Comparison of ENCODE assay signal across 13 mouse cellular contexts in the genomic region with DNA sequence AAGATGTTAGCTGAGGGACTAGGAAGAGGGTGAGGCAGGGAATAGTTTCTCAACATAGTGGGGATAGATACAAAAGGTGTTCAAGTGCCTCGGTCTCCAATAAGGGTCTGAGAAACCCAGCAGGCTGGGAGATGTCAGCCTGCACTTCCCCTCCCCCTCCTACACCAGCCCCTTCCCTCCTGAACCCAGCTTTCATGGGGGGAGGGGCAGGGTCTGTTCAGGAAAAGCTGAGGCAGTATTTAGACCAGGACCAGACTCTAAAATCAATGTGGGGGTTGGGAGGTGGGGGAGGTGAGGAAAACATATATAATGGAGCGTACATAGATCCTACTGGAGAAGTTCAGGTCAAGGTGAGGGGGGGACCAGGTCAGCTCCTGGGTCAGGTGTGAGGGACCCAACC. TPM values are rescaled to one million over a fixed set of nuclear protein-coding genes. Genes with fewer than 3 reads are reported as not detected.
DNase-seq lines count a peak whose midpoint lies in the region; ATAC-seq and TF ChIP-seq lines count a peak whose summit lies in the region.
"Had no signal": no experiment of that assay in that cellular context is flagged by ENCODE, and none has a peak within 500 bp of the region (broad histone marks: within the 10 kb centered on the region; RNA-seq: fewer than 3 reads in every experiment).

No protein-coding gene starts in this region.

- no peaks in the 10 kb centered on the region for H3K36me3 ChIP-seq in hindbrain, embryonic 15.5 days
- no peaks in the 10 kb centered on the region for H3K36me3 ChIP-seq in hindbrain, embryonic 16.5 days (ENCODE audit: control insufficient read depth, insufficient read depth, low read length)
- H3K36me3 ChIP-seq in E14TG2a.4 (ENCODE audit: insufficient read depth, low read length) = peaks cover 49% of the 10 kb centered on the region
- H3K36me3 ChIP-seq in limb, embryonic 14.5 days (ENCODE audit: control insufficient read depth, insufficient read depth, low read length) = no peaks in the 10 kb centered on the region
- H3K36me3 ChIP-seq: forebrain, embryonic 15.5 days had no signal

- no peak for TF ChIP-seq CTCF in E14TG2a.4 (conservative IDR thresholded peaks at IDR 0.05; ENCODE audit: low read length)
- TF ChIP-seq CTCF in cortical plate, adult 2 months (IDR thresholded peaks at IDR 0.05; ENCODE audit: extremely low read depth, insufficient read depth, low read length) = no peak

- H3K4me2 ChIP-seq in hindbrain, embryonic 15.5 days = 0 out of 2 replicates have a peak overlapping the region, but pooled peaks have one; percentile 79
- H3K4me2 ChIP-seq in hindbrain, embryonic 16.5 days (ENCODE audit: low read length) = no peak overlapping the region
- peak overlapping the region; percentile 80; the same call in 1 of the 2 replicates for H3K4me2 ChIP-seq in limb, embryonic 14.5 days (replicated peaks; ENCODE audit: low read depth, low read length, severe bottlenecking)

- no peak overlapping the region for H3K9ac ChIP-seq in hindbrain, embryonic 15.5 days
- H3K9ac ChIP-seq in hindbrain, embryonic 16.5 days (ENCODE audit: low read depth, low read length) = no peak overlapping the region
- H3K9ac ChIP-seq in limb, embryonic 14.5 days (ENCODE audit: low read depth, low read length, severe bottlenecking) = no peak overlapping the region
- H3K9ac ChIP-seq: forebrain, embryonic 15.5 days had no signal

- ATAC-seq in hindbrain, embryonic 15.5 days (ENCODE audit: low FRiP score, low read depth) = no peak
- no peak for ATAC-seq in hindbrain, embryonic 16.5 days
- ATAC-seq in limb, embryonic 14.5 days (ENCODE audit: low FRiP score, low read depth) = no peak

- TF ChIP-seq POLR2A in cortical plate, adult 2 months (IDR thresholded peaks at IDR 0.05; ENCODE audit: extremely low read depth, insufficient read depth, low read length) = no peak
- no peak for TF ChIP-seq POLR2A in limb, embryonic 14.5 days (IDR thresholded peaks at IDR 0.05; ENCODE audit: borderline replicate concordance, extremely low read depth, insufficient read depth, insufficient read length)

- H3K4me1 ChIP-seq in hindbrain, embryonic 15.5 days (replicated peaks) = peaks cover 10% of the 10 kb centered on the region
- no peaks in the 10 kb centered on the region; the same call in 1 of the 2 replicates for H3K4me1 ChIP-seq in hindbrain, embryonic 16.5 days (ENCODE audit: control insufficient read depth, insufficient read depth, low read depth, low read length)
- peaks cover 94% of the 10 kb centered on the region for H3K4me1 ChIP-seq in E14TG2a.4 (replicated peaks; ENCODE audit: low read depth, low read length)
- H3K4me1 ChIP-seq in cortical plate, adult 2 months (ENCODE audit: control insufficient read depth, insufficient read depth, low read length) = no peaks in the 10 kb centered on the region
- peaks cover 17% of the 10 kb centered on the region for H3K4me1 ChIP-seq in limb, embryonic 14.5 days (ENCODE audit: control insufficient read depth, insufficient read depth, low read length)

- 55% methylated on average over 2 of the region's 2 CpGs for WGBS in hindbrain, embryonic 15.5 days
- WGBS in hindbrain, embryonic 16.5 days = 53% methylated on average over 2 of the region's 2 CpGs
- WGBS in limb, embryonic 14.5 days = 41% methylated on average over 2 of the region's 2 CpGs

- no peak overlapping the region for H3K4me3 ChIP-seq in hindbrain, embryonic 15.5 days
- H3K4me3 ChIP-seq in hindbrain, embryonic 16.5 days (ENCODE audit: low read length) = no peak overlapping the region
- peak overlapping the region; percentile 84 for H3K4me3 ChIP-seq in E14TG2a.4 (replicated peaks; ENCODE audit: low read length)
- H3K4me3 ChIP-seq in cortical plate, adult 2 months (ENCODE audit: insufficient read depth, low read length) = no peak overlapping the region; the same call in 1 of the 2 replicates
- 0 out of 2 replicates have a peak overlapping the region, but pooled peaks have one; percentile 49 for H3K4me3 ChIP-seq in limb, embryonic 14.5 days (replicated peaks; ENCODE audit: low read length)

- no peak overlapping the region for H3K27ac ChIP-seq in hindbrain, embryonic 15.5 days (replicated peaks)
- H3K27ac ChIP-seq in hindbrain, embryonic 16.5 days (ENCODE audit: low read depth, low read length) = no peak overlapping the region
- H3K27ac ChIP-seq in cortical plate, adult 2 months (ENCODE audit: insufficient read depth, low read length) = 0 out of 2 replicates have a peak overlapping the region, but pooled peaks have one; percentile 54
- no peak overlapping the region for H3K27ac ChIP-seq in limb, embryonic 14.5 days (replicated peaks; ENCODE audit: low read depth, low read length)
- H3K27ac ChIP-seq: forebrain, embryonic 15.5 days had no signal

- H3K9me3 ChIP-seq in hindbrain, embryonic 15.5 days = no peaks in the 10 kb centered on the region
- no peaks in the 10 kb centered on the region for H3K9me3 ChIP-seq in hindbrain, embryonic 16.5 days (ENCODE audit: control insufficient read depth, low read length)
- no peaks in the 10 kb centered on the region for H3K9me3 ChIP-seq in E14TG2a.4 (ENCODE audit: low read length)
- H3K9me3 ChIP-seq in limb, embryonic 14.5 days (ENCODE audit: control insufficient read depth, low read length) = no peaks in the 10 kb centered on the region
- H3K9me3 ChIP-seq: forebrain, embryonic 15.5 days had no signal

- peaks cover 13% of the 10 kb centered on the region for H3K27me3 ChIP-seq in hindbrain, embryonic 15.5 days
- peaks cover 4% of the 10 kb centered on the region for H3K27me3 ChIP-seq in hindbrain, embryonic 16.5 days (replicated peaks; ENCODE audit: control insufficient read depth, insufficient read depth, low read length)
- no peaks in the 10 kb centered on the region for H3K27me3 ChIP-seq in E14TG2a.4 (ENCODE audit: insufficient read depth, low read length)
- H3K27me3 ChIP-seq in limb, embryonic 14.5 days (ENCODE audit: control insufficient read depth, insufficient read depth, low read length) = no peaks in the 10 kb centered on the region

- DNase-seq in limb, embryonic 14.5 days (ENCODE audit: low spot score) = no peak
- no peak for DNase-seq in thymus, postnatal 4 days
- no peak for DNase-seq in right cerebral cortex, adult 2 months (ENCODE audit: low spot score in 2 of 2)
- no peak for DNase-seq in gastrocnemius, adult 18-20 months (ENCODE audit: low spot score)
- DNase-seq: adrenal gland, postnatal 10 days; cerebellum, adult 11-12 months; kidney, postnatal 25 days had no signal

RNA-seq across cellular contexts. Expression of gene Myrf, which starts 1.1 kb away (rescaled TPM):
- 0.76 and 0.92 TPM in 2 replicates for polyA plus RNA-seq in hindbrain, embryonic 15.5 days (2015; fragmentation: Nextera tagmentation; extraction: Ambion mirVana)
- polyA plus RNA-seq in hindbrain, embryonic 16.5 days (2015; fragmentation: Nextera tagmentation; extraction: Ambion mirVana) = 0.95 and 1.1 TPM in 2 replicates
- 21.0 and 26.4 TPM in 2 replicates for polyA plus RNA-seq in cortical plate, adult 2 months (2012; rRNA removed)
- polyA plus RNA-seq in limb, embryonic 14.5 days (2012; rRNA removed) = 4.4 and 7.0 TPM in 2 replicates
- polyA plus RNA-seq in limb, embryonic 14.5 days (2014; fragmentation: Nextera tagmentation; extraction: Ambion mirVana) = 1.1 and 1.4 TPM in 2 replicates
- not detected for total RNA-seq in gastrocnemius, adult 18-20 months (2021)
- total RNA-seq: granulocyte monocyte progenitor cell, adult 5-6 weeks had no signal

RNA-seq across cellular contexts. Expression of gene Fen1, which starts 35.5 kb away (rescaled TPM):
- 28.0 and 28.2 TPM in 2 replicates for polyA plus RNA-seq in hindbrain, embryonic 15.5 days (2015; fragmentation: Nextera tagmentation; extraction: Ambion mirVana)
- 27.6 and 29.4 TPM in 2 replicates for polyA plus RNA-seq in hindbrain, embryonic 16.5 days (2015; fragmentation: Nextera tagmentation; extraction: Ambion mirVana)
- 12.1 and 12.5 TPM in 2 replicates for polyA plus RNA-seq in cortical plate, adult 2 months (2012; rRNA removed)
- 37.3 and 40.8 TPM in 2 replicates for polyA plus RNA-seq in limb, embryonic 14.5 days (2012; rRNA removed)
- polyA plus RNA-seq in limb, embryonic 14.5 days (2014; fragmentation: Nextera tagmentation; extraction: Ambion mirVana) = 58.2 and 61.2 TPM in 2 replicates
- 1 to 10 TPM; 3.6 to 4.3 TPM for total RNA-seq in gastrocnemius, adult 18-20 months (2021)

RNA-seq across cellular contexts. Expression of gene Tmem258, which starts 35.6 kb away (rescaled TPM):
- polyA plus RNA-seq in hindbrain, embryonic 15.5 days (2015; fragmentation: Nextera tagmentation; extraction: Ambion mirVana) = 330 and 360 TPM in 2 replicates
- 281 and 311 TPM in 2 replicates for polyA plus RNA-seq in hindbrain, embryonic 16.5 days (2015; fragmentation: Nextera tagmentation; extraction: Ambion mirVana)
- polyA plus RNA-seq in cortical plate, adult 2 months (2012; rRNA removed) = 51.0 and 60.1 TPM in 2 replicates
- polyA plus RNA-seq in limb, embryonic 14.5 days (2012; rRNA removed) = 178 and 186 TPM in 2 replicates
- polyA plus RNA-seq in limb, embryonic 14.5 days (2014; fragmentation: Nextera tagmentation; extraction: Ambion mirVana) = 484 and 516 TPM in 2 replicates
- 10 to 100 TPM; 83.7 to 89.8 TPM for total RNA-seq in gastrocnemius, adult 18-20 months (2021)

RNA-seq across cellular contexts. Expression of gene Fads1, which starts 56.7 kb away (rescaled TPM):
- 155 and 160 TPM in 2 replicates for polyA plus RNA-seq in hindbrain, embryonic 15.5 days (2015; fragmentation: Nextera tagmentation; extraction: Ambion mirVana)
- polyA plus RNA-seq in hindbrain, embryonic 16.5 days (2015; fragmentation: Nextera tagmentation; extraction: Ambion mirVana) = 169 and 177 TPM in 2 replicates
- 195 and 212 TPM in 2 replicates for polyA plus RNA-seq in cortical plate, adult 2 months (2012; rRNA removed)
- polyA plus RNA-seq in limb, embryonic 14.5 days (2012; rRNA removed) = 87.3 and 116 TPM in 2 replicates
- polyA plus RNA-seq in limb, embryonic 14.5 days (2014; fragmentation: Nextera tagmentation; extraction: Ambion mirVana) = 81.1 and 81.3 TPM in 2 replicates
- 1 to 10 TPM; 4.1 to 6.2 TPM for total RNA-seq in gastrocnemius, adult 18-20 months (2021)

Comparison
In these comparisons a context has a peak if more than half of its experiments do, and no peak if none do; other contexts are left out.
1. H3K4me3 ChIP-seq: peak in E14TG2a.4 (single experiment) and limb, embryonic 14.5 days (single experiment); none in hindbrain, embryonic 15.5 days (single experiment), hindbrain, embryonic 16.5 days (single experiment) and cortical plate, adult 2 months (single experiment).